Mouse (Mus musculus): Measurements from ENCODE around the gene Ubxn6. TPM values are rescaled to one million over a fixed set of nuclear protein-coding genes. Genes with fewer than 3 reads are reported as not detected.

Gene Ubxn6
- polyA plus RNA-seq, 1 experiment = 57.1 TPM

GRCm38 (mm10) chr17:56040857-56041163 lies 34.0 kb downstream of the Ubxn6 start:
- 1% methylated on average over 12 of the region's 12 CpGs for WGBS
- Histone ChIP-seq H3K27me3 (ENCODE audit: control insufficient read depth, insufficient read depth, low read length) (no peaks in the 10 kb centered on the region), H3K4me1 (ENCODE audit: control insufficient read depth, insufficient read depth, insufficient read length, low read length) (peaks cover 2% of the 10 kb centered on the region; the same call in 1 of the 2 replicates), H3K4me3 (ENCODE audit: low read depth, low read length) (peak overlapping the region; percentile 80), H3K27ac (ENCODE audit: insufficient read depth, low read depth, low read length) (no peak overlapping the region), H3K36me3 (ENCODE audit: control insufficient read depth, insufficient read depth, low read length) (peaks cover 2% of the 10 kb centered on the region; the same call in 1 of the 2 replicates)
- no peak for TF ChIP-seq CTCF (IDR thresholded peaks at IDR 0.05; ENCODE audit: extremely low read depth, insufficient read length, insufficient replicate concordance, low read depth, low read length)
- TF ChIP-seq POLR2A (IDR thresholded peaks at IDR 0.05; ENCODE audit: low read depth, low read length) = no peak

GRCm38 (mm10) chr17:56040030-56040856 lies 34.6 kb downstream of the Ubxn6 start, which contains the start of gene Chaf1a:
TSS of gene Chaf1a (plus strand) at chr17:56040439.
- WGBS = under 1% methylated on average over 68 of the region's 68 CpGs
- no peaks in the 10 kb centered on the region for H3K27me3 ChIP-seq (ENCODE audit: control insufficient read depth, insufficient read depth, low read length)
- peaks cover 2% of the 10 kb centered on the region; the same call in 1 of the 2 replicates for H3K4me1 ChIP-seq (ENCODE audit: control insufficient read depth, insufficient read depth, insufficient read length, low read length)
- H3K4me3 ChIP-seq (ENCODE audit: low read depth, low read length) = peak within 1 kb of the TSS; percentile 80
- TF ChIP-seq POLR2A (IDR thresholded peaks at IDR 0.05; ENCODE audit: low read depth, low read length) = peak; percentile 39; the same call in 1 of the 2 replicates
- TF ChIP-seq CTCF (IDR thresholded peaks at IDR 0.05; ENCODE audit: extremely low read depth, insufficient read length, insufficient replicate concordance, low read depth, low read length) = no peak
- H3K27ac ChIP-seq (ENCODE audit: insufficient read depth, low read depth, low read length) = no peak within 1 kb of the TSS; the same call in 1 of the 2 replicates
- peaks cover 2% of the 10 kb centered on the region; the same call in 1 of the 2 replicates for H3K36me3 ChIP-seq (ENCODE audit: control insufficient read depth, insufficient read depth, low read length)

GRCm38 (mm10) chr17:56039345-56039744 lies 35.5 kb downstream of the Ubxn6 start:
- Histone ChIP-seq H3K4me1 (ENCODE audit: control insufficient read depth, insufficient read depth, insufficient read length, low read length) (peaks cover 7% of the 10 kb centered on the region; the same call in 1 of the 2 replicates), H3K27me3 (ENCODE audit: control insufficient read depth, insufficient read depth, low read length) (no peaks in the 10 kb centered on the region), H3K27ac (ENCODE audit: insufficient read depth, low read depth, low read length) (no peak overlapping the region), H3K4me3 (ENCODE audit: low read depth, low read length) (no peak overlapping the region), H3K36me3 (ENCODE audit: control insufficient read depth, insufficient read depth, low read length) (peaks cover 5% of the 10 kb centered on the region; the same call in 1 of the 2 replicates)
- 62% methylated on average over 4 of the region's 4 CpGs for whole genome bisulfite sequencing
- TF ChIP-seq CTCF (IDR thresholded peaks at IDR 0.05; ENCODE audit: extremely low read depth, insufficient read length, insufficient replicate concordance, low read depth, low read length) (no peak), POLR2A (IDR thresholded peaks at IDR 0.05; ENCODE audit: low read depth, low read length) (no peak)

GRCm38 (mm10) chr17:56038583-56039261 lies 36.1 kb downstream of the Ubxn6 start:
- H3K4me3 ChIP-seq (ENCODE audit: low read depth, low read length) = no peak overlapping the region
- H3K27ac ChIP-seq (ENCODE audit: insufficient read depth, low read depth, low read length) = no peak overlapping the region
- H3K4me1 ChIP-seq (ENCODE audit: control insufficient read depth, insufficient read depth, insufficient read length, low read length) = peaks cover 12% of the 10 kb centered on the region; the same call in 1 of the 2 replicates
- H3K27me3 ChIP-seq (ENCODE audit: control insufficient read depth, insufficient read depth, low read length) = no peaks in the 10 kb centered on the region
- 81% methylated on average over 8 of the region's 8 CpGs for WGBS
- TF ChIP-seq POLR2A (IDR thresholded peaks at IDR 0.05; ENCODE audit: low read depth, low read length) (no peak), CTCF (IDR thresholded peaks at IDR 0.05; ENCODE audit: extremely low read depth, insufficient read length, insufficient replicate concordance, low read depth, low read length) (no peak)
- H3K36me3 ChIP-seq (ENCODE audit: control insufficient read depth, insufficient read depth, low read length) = peaks cover 10% of the 10 kb centered on the region

GRCm38 (mm10) chr17:56036901-56037287 lies 37.9 kb downstream of the Ubxn6 start:
- Histone ChIP-seq H3K36me3 (ENCODE audit: control insufficient read depth, insufficient read depth, low read length) (peaks cover 10% of the 10 kb centered on the region), H3K4me1 (ENCODE audit: control insufficient read depth, insufficient read depth, insufficient read length, low read length) (peaks cover 25% of the 10 kb centered on the region), H3K4me3 (ENCODE audit: low read depth, low read length) (peak overlapping the region; percentile 45), H3K27me3 (ENCODE audit: control insufficient read depth, insufficient read depth, low read length) (no peaks in the 10 kb centered on the region), H3K27ac (ENCODE audit: insufficient read depth, low read depth, low read length) (no peak overlapping the region)
- TF ChIP-seq CTCF (IDR thresholded peaks at IDR 0.05; ENCODE audit: extremely low read depth, insufficient read length, insufficient replicate concordance, low read depth, low read length) (no peak), POLR2A (IDR thresholded peaks at IDR 0.05; ENCODE audit: low read depth, low read length) (no peak)
- 34% methylated on average over 13 of the region's 13 CpGs for WGBS

- peak within 1 kb of the TSS; percentile 98 for H3K4me3 ChIP-seq (ENCODE audit: low read depth, low read length)
- peak within 1 kb of the TSS; percentile 92 for H3K27ac ChIP-seq (ENCODE audit: insufficient read depth, low read depth, low read length)
- WGBS = under 1% methylated on average over 74 of the region's 74 CpGs
- H3K36me3 ChIP-seq (ENCODE audit: control insufficient read depth, insufficient read depth, low read length) = peaks cover 10% of the 10 kb centered on the region
- TF ChIP-seq CTCF (IDR thresholded peaks at IDR 0.05; ENCODE audit: extremely low read depth, insufficient read length, insufficient replicate concordance, low read depth, low read length) = peak; percentile 96
- TF ChIP-seq POLR2A (IDR thresholded peaks at IDR 0.05; ENCODE audit: low read depth, low read length) = peak; percentile 89
- H3K4me1 ChIP-seq (ENCODE audit: control insufficient read depth, insufficient read depth, insufficient read length, low read length) = peaks cover 27% of the 10 kb centered on the region
- no peaks in the 10 kb centered on the region for H3K27me3 ChIP-seq (ENCODE audit: control insufficient read depth, insufficient read depth, low read length)
Observed at GRCm38 (mm10) chr17:56036176-56036900, 38.5 kb downstream of the Ubxn6 start, which contains the start of gene Sh3gl1. TSS of gene Sh3gl1 (minus strand) at chr17:56036635.

Data from small intestine, adult 2 months (tissue).